Mouse (Mus musculus) CD4-positive, CD25-positive, alpha-beta regulatory T cell, adult 9 weeks (primary cell): Measurements from ENCODE around the gene Kif2c. TPM values are rescaled to one million over a fixed set of nuclear protein-coding genes. Genes with fewer than 3 reads are reported as not detected.

Source experiments
- polyA plus RNA-seq: library from polyadenylated mRNA; unstranded; fragments of 100-300 nt; shearing (Covaris generic); gene quantifications from one replicate; pipeline ENCODE4 v1.2.1, GENCODE M21; 2017

Gene Kif2c
- polyA plus RNA-seq = 2.1 TPM

DNA sequence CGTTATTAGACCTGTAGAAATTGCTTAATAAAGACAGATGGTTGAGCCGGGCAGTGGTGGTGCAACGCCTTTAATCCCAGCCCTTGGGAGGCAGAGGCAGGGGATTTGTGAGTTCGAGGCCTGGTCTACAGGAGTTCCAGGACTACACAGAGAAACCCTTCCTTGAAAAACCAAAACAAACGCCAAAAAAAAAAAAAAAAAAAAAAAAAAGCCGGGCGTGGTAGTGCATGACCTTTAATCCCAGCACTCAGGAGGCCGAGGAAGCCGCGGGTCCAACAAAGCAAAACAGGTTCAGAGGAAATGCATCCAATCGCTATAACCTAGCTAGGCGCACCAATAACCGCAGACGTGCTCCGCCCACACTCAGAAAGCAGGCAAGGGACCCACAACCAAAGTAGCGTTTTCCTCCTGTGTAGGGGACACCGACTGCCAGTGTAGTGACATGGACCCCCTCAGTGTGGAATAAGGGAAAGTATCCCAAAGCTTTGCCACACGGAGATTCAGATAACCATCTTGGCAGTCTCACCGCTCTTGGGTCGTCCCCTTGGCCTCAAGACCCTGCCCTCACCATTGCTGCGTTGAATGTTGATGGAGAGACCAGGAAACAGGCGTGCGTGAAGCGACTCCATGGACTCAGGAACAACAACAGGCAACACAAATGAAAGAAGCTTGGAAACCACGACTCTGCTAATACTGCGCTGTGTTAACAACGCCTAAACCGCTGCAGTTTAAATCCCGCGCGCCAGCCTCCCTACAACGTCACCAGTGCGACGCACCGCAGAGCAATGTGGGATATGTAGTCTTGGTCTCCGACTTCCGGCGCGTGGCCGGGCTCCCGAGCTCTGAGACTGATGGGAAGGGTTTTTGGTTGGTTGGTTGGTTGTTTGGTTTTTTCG lies at the start of gene Kif2c:
TSS of gene Kif2c (minus strand) at position 777 of the 896 bp plus-strand sequence.

DNA sequence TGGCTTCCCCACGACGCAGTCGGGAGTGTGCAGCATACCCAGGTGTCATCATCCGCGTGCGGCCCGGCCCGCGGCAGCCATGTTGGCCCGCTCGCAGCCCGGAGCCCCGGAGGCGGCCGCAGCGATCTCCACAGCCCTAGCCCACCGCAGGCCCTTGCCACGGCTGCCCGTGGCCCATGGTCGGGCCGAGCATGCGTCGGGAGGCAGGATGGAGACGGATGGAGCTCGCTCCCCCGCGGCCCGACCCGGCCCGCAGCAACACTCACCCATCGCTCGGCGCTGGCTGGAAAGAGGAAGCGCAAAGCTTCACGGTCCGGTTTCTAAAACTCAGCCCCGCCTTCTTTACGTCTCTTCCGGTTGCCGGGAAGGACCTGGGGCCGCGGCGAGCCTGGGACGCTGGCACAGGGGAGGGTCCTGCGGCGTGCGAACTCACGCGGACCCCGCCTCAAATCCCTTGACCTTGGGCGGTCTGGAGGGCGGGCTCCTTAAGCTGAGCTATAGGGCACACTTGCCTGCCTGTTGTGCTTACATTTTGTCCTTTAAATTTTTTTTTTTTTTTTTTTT lies 26.6 kb downstream of the Kif2c start, which contains the start of gene Rps8:
TSS of gene Rps8 (minus strand) at position 452 of the 564 bp plus-strand sequence.

DNA sequence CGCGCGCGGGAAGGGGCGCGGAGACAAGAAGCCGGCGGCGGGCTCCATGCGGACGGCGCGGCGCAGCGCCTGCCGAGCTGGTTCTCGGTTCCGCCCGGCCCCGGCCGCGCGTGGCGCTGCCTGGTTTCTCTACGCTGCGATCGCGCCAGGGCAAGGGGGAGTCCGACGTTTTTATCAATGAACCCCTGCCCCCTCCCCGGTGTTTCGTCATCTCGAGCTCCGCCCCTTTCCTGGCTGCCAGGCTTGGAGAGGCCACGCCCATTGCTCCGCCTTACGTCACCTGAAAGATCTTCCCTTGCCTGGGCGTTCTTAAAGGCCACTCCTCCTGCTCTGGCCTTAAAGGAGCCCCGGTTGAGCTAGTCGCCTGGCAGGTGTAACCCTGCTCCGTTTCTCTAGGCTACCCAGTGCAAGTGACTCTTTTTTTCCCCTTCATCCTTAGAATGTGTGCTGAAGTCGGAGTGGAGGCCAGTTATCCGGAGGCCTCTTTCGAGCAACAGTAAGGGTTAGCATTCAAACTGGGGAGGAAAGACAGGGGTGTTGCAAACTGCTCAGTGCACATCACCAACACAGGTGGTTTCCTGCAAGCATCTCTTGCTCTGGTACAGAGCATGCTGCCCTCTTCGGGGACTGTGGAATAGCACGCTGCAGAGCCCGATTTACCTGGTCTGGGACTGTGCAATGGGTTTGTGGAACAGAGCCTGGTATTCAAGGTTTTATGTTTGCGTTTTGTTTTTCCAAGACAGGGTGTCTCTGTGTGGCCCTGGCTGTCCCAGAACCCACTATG lies 48.4 kb downstream of the Kif2c start, which contains the start of gene Plk3:
TSS of gene Plk3 (minus strand) at position 147 of the 784 bp plus-strand sequence.

DNA sequence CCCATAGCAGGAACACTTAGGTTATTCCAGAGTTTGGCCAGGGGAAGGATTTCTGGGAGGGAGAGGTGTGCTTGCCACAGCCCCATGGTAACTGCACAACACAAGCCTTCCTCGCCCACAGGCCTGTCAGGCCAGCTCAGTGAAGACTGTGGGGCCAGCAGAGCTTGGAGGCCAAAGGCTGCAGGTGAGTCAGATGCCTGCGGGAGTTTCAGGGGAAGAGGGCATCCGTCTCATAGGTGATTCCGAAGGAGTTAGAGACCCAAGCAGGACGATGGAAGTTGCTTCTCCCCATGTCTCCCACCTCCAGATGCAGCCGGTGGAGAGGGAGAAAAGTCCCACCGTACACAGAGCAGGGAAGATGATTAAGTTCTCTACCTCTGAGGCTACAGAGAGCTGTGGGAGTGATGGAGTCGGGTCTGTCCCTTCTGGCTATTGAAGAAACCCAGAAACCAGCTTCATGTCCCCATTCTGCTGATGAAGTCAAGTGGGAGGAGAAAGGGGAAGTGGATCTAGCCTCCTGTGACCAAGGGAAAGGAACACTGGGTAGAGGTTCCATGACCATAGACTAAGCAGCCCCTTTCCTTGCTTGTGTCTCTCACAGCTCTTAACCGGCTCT lies 55.7 kb downstream of the Kif2c start, which contains the start of gene Tctex1d4:
TSS of gene Tctex1d4 (plus strand) at position 120 of the 616 bp plus-strand sequence.

DNA sequence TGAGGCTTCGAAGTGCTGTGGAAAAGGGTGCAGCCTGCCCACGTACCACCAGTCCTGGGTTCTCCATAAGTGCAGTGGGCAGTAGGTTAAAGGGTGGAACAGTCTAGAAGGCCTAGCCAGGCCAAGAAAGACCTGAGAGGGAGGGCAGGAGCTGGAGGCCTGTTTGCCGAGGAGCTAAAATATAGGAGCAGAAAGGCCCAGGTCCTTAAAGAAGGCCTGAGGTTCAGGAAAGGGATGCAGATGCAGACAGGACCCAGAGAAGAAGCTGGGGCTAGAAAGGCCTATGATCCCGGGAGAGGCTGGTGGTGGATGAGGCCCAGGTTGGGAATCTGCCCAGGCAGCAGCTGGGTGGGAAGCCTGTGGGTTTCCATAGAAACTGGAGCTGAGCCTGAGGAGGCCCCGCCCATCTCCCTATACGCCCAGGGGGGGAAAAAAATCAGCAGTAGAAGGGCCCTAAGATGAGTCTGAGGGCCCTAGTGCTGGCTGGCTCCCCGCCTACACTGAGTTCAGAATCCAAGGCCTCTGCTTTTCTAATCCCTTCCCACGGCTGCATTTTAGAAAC lies 57.0 kb downstream of the Kif2c start, which contains the start of gene Btbd19:
TSS of gene Btbd19 (minus strand) at position 378 of the 562 bp plus-strand sequence.

Other genes starting within 250 kb of the Kif2c start
- gene Urod, start 188.2 kb downstream of the Kif2c start, polyA plus RNA-seq = 121 TPM
- gene Hectd3, start 187.3 kb downstream of the Kif2c start, polyA plus RNA-seq = 5.0 TPM
- 38.2 TPM for gene Eif2b3, start 163.2 kb downstream of the Kif2c start, polyA plus RNA-seq
- gene Ptch2, start 86.6 kb downstream of the Kif2c start, polyA plus RNA-seq = 0.11 TPM
- gene Btbd19, start 56.9 kb downstream of the Kif2c start, polyA plus RNA-seq = 47.9 TPM
- gene Tctex1d4, start 55.8 kb downstream of the Kif2c start, polyA plus RNA-seq = 2.4 TPM
- gene Plk3, start 48.7 kb downstream of the Kif2c start, polyA plus RNA-seq = 1.8 TPM
- 750 TPM for gene Rps8, start 26.4 kb downstream of the Kif2c start, polyA plus RNA-seq
- gene Tmem53, start 69.3 kb upstream of the Kif2c start, polyA plus RNA-seq = 1.4 TPM
- gene Armh1, start 69.5 kb upstream of the Kif2c start, polyA plus RNA-seq = not detected